ENCODE assay signal across 13 mouse cellular contexts in the genomic region with DNA sequence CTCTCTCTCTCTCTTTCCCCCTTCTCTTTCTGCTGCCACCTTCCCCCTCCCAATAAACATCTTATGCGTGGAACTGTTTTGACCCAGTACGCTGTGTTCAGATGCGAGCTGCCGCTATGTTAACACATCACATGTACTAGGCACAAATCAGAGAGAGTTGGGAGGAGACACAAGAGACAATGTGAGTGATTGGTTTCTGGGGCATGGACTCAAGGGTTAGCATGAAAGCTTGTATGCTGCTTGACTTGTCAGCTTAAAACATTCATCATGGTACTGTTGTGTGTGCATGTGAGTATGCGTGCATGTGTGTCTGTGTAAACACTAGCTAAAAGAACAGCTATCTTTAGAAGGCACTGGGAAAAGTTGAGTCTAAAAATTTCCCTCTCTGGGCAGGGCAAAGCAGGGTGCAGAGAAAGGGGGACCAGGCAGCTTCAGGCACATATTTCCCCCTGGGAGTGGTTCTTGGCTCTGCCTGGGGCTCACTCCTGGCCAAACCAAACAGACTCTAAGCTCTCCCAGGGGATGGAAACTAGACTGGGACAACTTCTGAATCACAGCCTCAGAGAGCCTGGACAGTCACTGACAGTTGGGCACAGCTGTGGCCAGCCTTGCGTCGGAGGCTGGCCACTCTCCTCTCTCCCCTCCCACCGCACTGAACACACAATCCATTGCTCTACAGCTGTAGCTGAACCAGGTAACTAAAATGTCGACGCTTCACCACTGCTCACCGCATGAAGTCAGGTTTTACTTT. TPM values are rescaled to one million over a fixed set of nuclear protein-coding genes. Genes with fewer than 3 reads are reported as not detected.
DNase-seq lines count a peak whose midpoint lies in the region; ATAC-seq and TF ChIP-seq lines count a peak whose summit lies in the region.
"Had no signal": no experiment of that assay in that cellular context is flagged by ENCODE, and none has a peak within 500 bp of the region (broad histone marks: within the 10 kb centered on the region; RNA-seq: fewer than 3 reads in every experiment).

No protein-coding gene starts in this region.

- peaks cover 40% of the 10 kb centered on the region for H3K36me3 ChIP-seq in forebrain, embryonic 12.5 days (replicated peaks)
- H3K36me3 ChIP-seq: midbrain, embryonic 15.5 days had no signal

- ATAC-seq in Patski = peak; percentile 80
- no peak for ATAC-seq in megakaryocyte progenitor cell, adult 5-6 weeks (replicated peaks; ENCODE audit: poor library complexity)
- ATAC-seq in forebrain, embryonic 12.5 days (ENCODE audit: low FRiP score) = no peak
- ATAC-seq: midbrain, embryonic 15.5 days had no signal

- no peaks in the 10 kb centered on the region for H3K4me1 ChIP-seq in forebrain, embryonic 12.5 days
- H3K4me1 ChIP-seq: midbrain, embryonic 15.5 days had no signal

- H3K4me2 ChIP-seq in forebrain, embryonic 12.5 days = no peak overlapping the region
- H3K4me2 ChIP-seq: embryonic facial prominence, embryonic 12.5 days; midbrain, embryonic 15.5 days had no signal

- no peaks in the 10 kb centered on the region for H3K27me3 ChIP-seq in Patski
- H3K27me3 ChIP-seq in forebrain, embryonic 12.5 days = no peaks in the 10 kb centered on the region
- H3K27me3 ChIP-seq: embryonic facial prominence, embryonic 12.5 days; midbrain, embryonic 15.5 days had no signal

- POLR2A ChIA-PET in Patski (lab: Charles Lee) = interaction anchor here (0.6 kb wide), 1 partner anchor 39 kb away, joined by 3 read pairs; no protein-coding TSS in a partner anchor

- H3K4me3 ChIP-seq in forebrain, embryonic 12.5 days (replicated peaks) = no peak overlapping the region
- H3K4me3 ChIP-seq: embryonic facial prominence, embryonic 12.5 days; midbrain, embryonic 15.5 days had no signal

- no peak overlapping the region for H3K9ac ChIP-seq in forebrain, embryonic 12.5 days
- H3K9ac ChIP-seq: embryonic facial prominence, embryonic 12.5 days; midbrain, embryonic 15.5 days had no signal

- in situ Hi-C loops in Patski (cut with MboI; ENCODE audit: low pct_unique_long_range_greater_than_20kb) = no loop called here

- TF ChIP-seq CTCF in Patski (IDR thresholded peaks at IDR 0.05) = no peak

- H3K9me3 ChIP-seq in forebrain, embryonic 12.5 days = no peaks in the 10 kb centered on the region
- H3K9me3 ChIP-seq: embryonic facial prominence, embryonic 12.5 days; midbrain, embryonic 15.5 days had no signal

- CTCF ChIA-PET in Patski (lab: Charles Lee) = interaction anchor here (1.0 to 1.9 kb wide), 3 partner anchors 9 to 27 kb away, joined by 4 to 15 read pairs (median 8); a partner anchor contains a TSS

- 88% methylated on average over 11 of the region's 11 CpGs for WGBS in forebrain, embryonic 12.5 days

- DNase-seq in 3134 (ENCODE audit: extremely low read depth, insufficient read length, low spot score) (peak; percentile 86), Patski (ENCODE audit: low read depth, low spot score) (peak; percentile 41)
- peak; percentile 61 for DNase-seq in heart, postnatal 4 days
- DNase-seq in kidney, postnatal 4 days = peak; percentile 59 to 70
- DNase-seq in left cerebral cortex, adult 9 months (ENCODE audit: low spot score in 2 of 2) = no peak
- DNase-seq in cerebellum, adult 9-11 months = no peak
- DNase-seq: gastrocnemius, postnatal 36 days; thymus, adult 18-20 months had no signal

- no peak overlapping the region for H3K27ac ChIP-seq in forebrain, embryonic 12.5 days
- H3K27ac ChIP-seq: embryonic facial prominence, embryonic 12.5 days; midbrain, embryonic 15.5 days had no signal

RNA-seq across cellular contexts. Expression of a gene that starts 26.4 kb away (rescaled TPM):
- 2.0 TPM for polyA plus RNA-seq in Patski (2021)
- 1 to 10 TPM; 1.5 to 1.8 TPM for total RNA-seq in heart, postnatal 4 days (2021)
- total RNA-seq in megakaryocyte progenitor cell, adult 5-6 weeks (2015) = not detected in 2 replicates
- total RNA-seq in megakaryocyte progenitor cell, adult 5-6 weeks (2017) = 0.34 and 0.62 TPM in 2 replicates
- 0.95 and 1.3 TPM in 2 replicates for polyA plus RNA-seq in forebrain, embryonic 12.5 days (2016; fragmentation: Nextera tagmentation; extraction: Ambion mirVana)

RNA-seq across cellular contexts. Expression of a gene that starts 27.4 kb away (rescaled TPM):
- 0.21 TPM for polyA plus RNA-seq in Patski (2021)
- total RNA-seq in heart, postnatal 4 days (2021) = not detected
- total RNA-seq in megakaryocyte progenitor cell, adult 5-6 weeks (2015) = not detected in 2 replicates
- total RNA-seq in megakaryocyte progenitor cell, adult 5-6 weeks (2017) = not detected in 2 replicates
- 0.22 and 0.37 TPM in 2 replicates for polyA plus RNA-seq in forebrain, embryonic 12.5 days (2016; fragmentation: Nextera tagmentation; extraction: Ambion mirVana)
- total RNA-seq: gastrocnemius, postnatal 36 days had no signal
- polyA plus RNA-seq: G1E had no signal

RNA-seq across cellular contexts. Expression of a gene that starts 27.4 kb away (rescaled TPM):
- 16.8 TPM for polyA plus RNA-seq in Patski (2021)
- total RNA-seq in heart, postnatal 4 days (2021) = 10 to 100 TPM; 21.6 TPM
- total RNA-seq in megakaryocyte progenitor cell, adult 5-6 weeks (2015) = 10.2 and 13.1 TPM in 2 replicates
- total RNA-seq in megakaryocyte progenitor cell, adult 5-6 weeks (2017) = 12.1 and 18.3 TPM in 2 replicates
- 17.9 and 19.8 TPM in 2 replicates for polyA plus RNA-seq in forebrain, embryonic 12.5 days (2016; fragmentation: Nextera tagmentation; extraction: Ambion mirVana)

RNA-seq across cellular contexts. Expression of a gene that starts 37.0 kb away (rescaled TPM):
- 86.5 TPM for polyA plus RNA-seq in Patski (2021)
- 10 to 100 TPM; 68.9 to 69.7 TPM for total RNA-seq in heart, postnatal 4 days (2021)
- total RNA-seq in megakaryocyte progenitor cell, adult 5-6 weeks (2015) = 413 and 417 TPM in 2 replicates
- 162 and 194 TPM in 2 replicates for total RNA-seq in megakaryocyte progenitor cell, adult 5-6 weeks (2017)
- 61.8 and 62.7 TPM in 2 replicates for polyA plus RNA-seq in forebrain, embryonic 12.5 days (2016; fragmentation: Nextera tagmentation; extraction: Ambion mirVana)

RNA-seq across cellular contexts. Expression of a gene that starts 45.7 kb away (rescaled TPM):
- not detected for polyA plus RNA-seq in Patski (2021)
- 1 to 10 TPM; 2.2 to 2.3 TPM for total RNA-seq in heart, postnatal 4 days (2021)
- not detected in 2 replicates for total RNA-seq in megakaryocyte progenitor cell, adult 5-6 weeks (2015)
- not detected in 2 replicates for total RNA-seq in megakaryocyte progenitor cell, adult 5-6 weeks (2017)
- polyA plus RNA-seq in forebrain, embryonic 12.5 days (2016; fragmentation: Nextera tagmentation; extraction: Ambion mirVana) = 0.09 and 0.10 TPM in 2 replicates
- total RNA-seq: G1E; gastrocnemius, postnatal 36 days had no signal
- polyA plus RNA-seq: embryonic facial prominence, embryonic 12.5 days; G1E had no signal

Comparison
In these comparisons a context has a peak if more than half of its experiments do, and no peak if none do; other contexts are left out.
1. DNase-seq: peak in 3134 (single experiment), Patski (single experiment), heart, postnatal 4 days (single experiment) and kidney, postnatal 4 days (2 of 2); none in left cerebral cortex, adult 9 months (0 of 2) and cerebellum, adult 9-11 months (single experiment).